Mouse (Mus musculus) erythroblast, embryonic 14.5 days (primary cell): ENCODE data around the gene Fbn1.

ENCODE experiments used
- GATA1 ChIP-seq: IDR thresholded peaks from 2 replicates; pipeline ENCODE4 v1.6.1; 2012; ENCODE audit warnings: low read length, inconsistent platforms, mixed read lengths
- TAL1 ChIP-seq: IDR thresholded peaks from 3 replicates; pipeline ENCODE4 v1.6.1; 2012; ENCODE audit warnings: low read length, inconsistent platforms, mixed read lengths

- TF ChIP-seq TAL1 (no peak), GATA1 (no peak)
These were observed 32.8 kb upstream of the Fbn1 start for GRCm38 (mm10) chr2:125540579-125540978.
